Mouse (Mus musculus) C3H10T1/2 (cell line): ENCODE measurements around the gene Tas2r115. TPM values are rescaled to one million over a fixed set of nuclear protein-coding genes. Genes with fewer than 3 reads are reported as not detected.

Source experiments
- polyA plus RNA-seq, 2 experiments: library from polyadenylated mRNA; unstranded; fragments of >200 nt; fragmentation: generic; extraction: Trizol; gene quantifications; one replicate each; pipeline ENCODE4 v1.2.1; 2012; ENCODE audit warnings: missing spikeins in 2 of 2

Gene Tas2r115
- not detected for polyA plus RNA-seq

GRCm38 (mm10) chr6:132737935-132738334, at the start of gene Tas2r115:
Gene Tas2r115, minus strand, starts transcription at chr6:132738035.

GRCm38 (mm10) chr6:132778062-132778461, 40.2 kb upstream of the Tas2r115 start, which contains the start of gene Tas2r136:
Gene Tas2r136, minus strand, starts transcription at chr6:132778162.

GRCm38 (mm10) chr6:132761831-132762230, 24.0 kb upstream of the Tas2r115 start, which contains the start of gene Tas2r102:
Gene Tas2r102, plus strand, starts transcription at chr6:132762131.

GRCm38 (mm10) chr6:132754430-132754829, 16.6 kb upstream of the Tas2r115 start, which contains the start of gene Tas2r124:
Gene Tas2r124, plus strand, starts transcription at chr6:132754730.

GRCm38 (mm10) chr6:132711828-132712227, 26.0 kb downstream of the Tas2r115 start, which contains the start of gene Tas2r122:
Gene Tas2r122, minus strand, starts transcription at chr6:132711928.

GRCm38 (mm10) chr6:132700907-132701306, 36.9 kb downstream of the Tas2r115 start, which contains the start of gene Tas2r121:
Gene Tas2r121, minus strand, starts transcription at chr6:132701007.

Other genes starting within 250 kb of the Tas2r115 start
- gene Prh1, start 168.2 kb downstream of the Tas2r115 start, polyA plus RNA-seq = not detected
- not detected for gene Prp2, start 142.1 kb downstream of the Tas2r115 start, polyA plus RNA-seq
- gene A630073D07Rik, start 86.5 kb downstream of the Tas2r115 start, polyA plus RNA-seq = not detected
- not detected for gene Tas2r120, start 81.1 kb downstream of the Tas2r115 start, polyA plus RNA-seq
- not detected for gene Tas2r121, start 37.0 kb downstream of the Tas2r115 start, polyA plus RNA-seq
- not detected for gene Tas2r122, start 26.1 kb downstream of the Tas2r115 start, polyA plus RNA-seq
- not detected for gene Tas2r124, start 16.7 kb upstream of the Tas2r115 start, polyA plus RNA-seq
- not detected for gene Tas2r102, start 24.1 kb upstream of the Tas2r115 start, polyA plus RNA-seq
- not detected for gene Tas2r136, start 40.1 kb upstream of the Tas2r115 start, polyA plus RNA-seq
- gene Tas2r117, start 64.8 kb upstream of the Tas2r115 start, polyA plus RNA-seq = not detected
- gene Tas2r123, start 109.1 kb upstream of the Tas2r115 start, polyA plus RNA-seq = not detected
- not detected for gene Tas2r116, start 117.4 kb upstream of the Tas2r115 start, polyA plus RNA-seq
- not detected for gene Tas2r110, start 130.0 kb upstream of the Tas2r115 start, polyA plus RNA-seq
- gene Tas2r113, start 155.0 kb upstream of the Tas2r115 start, polyA plus RNA-seq = not detected
- gene Tas2r125, start 171.6 kb upstream of the Tas2r115 start, polyA plus RNA-seq = not detected
- not detected for gene Tas2r129, start 213.1 kb upstream of the Tas2r115 start, polyA plus RNA-seq
- gene Tas2r131, start 219.9 kb upstream of the Tas2r115 start, polyA plus RNA-seq = not detected
- gene Tas2r109, start 242.9 kb upstream of the Tas2r115 start, polyA plus RNA-seq = not detected